Mouse (Mus musculus) adrenal gland, adult 10 weeks (tissue): ENCODE results near the gene Rbp1. TPM values are rescaled to one million over a fixed set of nuclear protein-coding genes. Genes with fewer than 3 reads are reported as not detected.

ENCODE experiments used
- polyA plus RNA-seq: library from polyadenylated mRNA; stranded (reverse); fragments of 350-450 nt; fragmentation: Illumina TruSeq; extraction: RNeasy Lipid Tissue Mini Kit (QIAGEN cat#74804); gene quantifications from one replicate; pipeline ENCODE4 v1.2.3, GENCODE M21; 2014; ENCODE audit warnings: low read depth, low replicate concordance

Gene Rbp1
- polyA plus RNA-seq, result 0.41 TPM

DNA sequence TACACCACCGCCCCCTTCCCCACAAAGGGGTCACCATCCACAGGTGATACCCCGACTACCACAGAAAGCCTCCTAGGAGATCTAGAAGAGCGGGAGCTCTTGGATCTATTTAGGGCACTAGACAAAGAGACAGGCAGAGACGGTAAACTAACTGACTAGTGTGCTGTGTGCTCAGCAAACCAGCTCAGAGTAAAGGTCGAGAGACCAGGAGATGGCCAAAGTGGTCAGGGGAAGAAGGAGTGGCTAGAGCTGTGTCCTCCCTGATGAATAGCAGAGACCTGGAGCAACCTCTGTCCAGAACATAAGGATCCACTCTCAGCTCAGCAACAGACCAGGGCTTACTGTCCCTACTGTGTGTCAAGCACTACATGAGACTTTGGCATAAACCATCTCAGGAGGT, at the start of gene Rbp1:
Rbp1 (plus strand) TSS at position 306 of the 400 bp plus-strand sequence.

DNA sequence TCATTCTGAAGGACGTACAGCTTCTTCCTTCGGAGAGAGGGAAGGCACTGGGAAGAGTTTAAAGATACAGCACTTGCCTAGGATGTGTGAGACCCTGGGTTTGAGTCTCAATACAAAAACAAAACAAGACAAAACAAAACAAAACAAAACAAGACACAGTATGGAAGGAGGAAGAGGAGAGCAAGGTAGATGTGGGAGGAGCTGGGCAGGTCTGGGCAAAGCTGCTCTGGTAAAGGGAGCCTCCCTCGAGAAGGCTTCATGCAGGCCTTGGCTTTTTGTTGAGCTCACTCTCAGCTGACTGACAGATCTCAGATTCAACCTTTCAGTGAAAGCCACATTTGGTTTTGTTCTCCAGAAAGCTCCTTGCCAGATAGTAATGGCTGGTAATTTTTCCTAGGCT, 63.1 kb downstream of the Rbp1 start, which contains the start of gene Rbp2:
Rbp2 (plus strand) TSS at position 301 of the 400 bp plus-strand sequence.

Other genes with a start within 250 kb of the Rbp1 start
- 9.4 TPM for gene Nmnat3, start 135.5 kb upstream of the Rbp1 start, polyA plus RNA-seq
- not detected for gene Rbp2, start 63.2 kb downstream of the Rbp1 start, polyA plus RNA-seq
- 344 TPM for gene Copb2, start 140.8 kb downstream of the Rbp1 start, polyA plus RNA-seq
- 129 TPM for gene Mrps22, start 178.7 kb downstream of the Rbp1 start, polyA plus RNA-seq